Mouse (Mus musculus) natural killer cell, adult 2 months (primary cell): ENCODE data around the gene Chuk.

Source experiments
- DNase-seq, 2 experiments: peaks; one replicate each; pipeline ENCODE4 v3.0.0; 2022; ENCODE audit warnings: low spot score in 2 of 2

The Chuk gene

GRCm38 (mm10) chr19:44107661-44108521 lies 611 bp upstream of the Chuk start:
- no peak for DNase-seq

GRCm38 (mm10) chr19:44104393-44104792 lies 2.9 kb downstream of the Chuk start:
- no peak for DNase-seq

GRCm38 (mm10) chr19:44103001-44103400 lies 4.3 kb downstream of the Chuk start:
- no peak for DNase-seq

GRCm38 (mm10) chr19:44100840-44101239 lies 6.4 kb downstream of the Chuk start:
- no peak for DNase-seq

DNA sequence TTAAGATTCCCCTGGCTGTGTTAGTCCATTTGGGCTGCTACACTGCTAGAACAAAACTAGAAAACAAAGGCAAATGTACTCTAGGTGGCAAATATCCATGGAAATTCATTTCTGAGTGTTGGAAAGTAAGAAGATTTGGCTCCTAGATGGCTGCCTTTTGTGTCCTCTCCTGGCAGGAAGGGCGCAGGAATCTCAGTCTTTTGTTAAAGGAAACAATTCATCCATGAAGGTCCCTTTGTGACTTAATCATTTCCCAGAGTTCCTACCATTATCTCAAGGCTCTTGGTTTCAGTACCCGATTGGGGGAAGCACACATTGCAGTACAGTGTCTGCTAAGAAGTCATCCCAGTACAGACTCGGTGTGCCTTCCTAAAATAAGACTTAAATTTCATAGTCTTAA lies 21.0 kb downstream of the Chuk start:
- DNase-seq: no peak

DNA sequence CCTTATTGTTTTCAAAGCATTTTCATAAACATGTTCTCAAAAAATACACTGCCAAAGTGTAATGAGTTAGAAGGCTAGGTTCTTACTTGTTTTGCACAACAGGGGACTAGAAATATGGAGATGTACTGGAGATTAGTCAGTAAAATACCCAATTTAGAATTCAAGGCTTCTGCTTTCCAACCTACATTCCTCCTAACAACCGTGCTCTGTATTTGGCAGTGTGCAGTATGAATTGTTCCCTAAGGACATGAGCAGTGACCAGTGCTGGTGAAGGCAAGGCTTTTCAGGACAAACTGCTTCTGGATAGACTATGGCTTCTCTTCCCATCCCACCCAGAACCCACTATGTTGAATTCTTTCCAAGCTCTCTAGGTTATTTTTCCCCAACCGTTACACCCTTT lies 26.4 kb downstream of the Chuk start:
- no peak for DNase-seq

DNA sequence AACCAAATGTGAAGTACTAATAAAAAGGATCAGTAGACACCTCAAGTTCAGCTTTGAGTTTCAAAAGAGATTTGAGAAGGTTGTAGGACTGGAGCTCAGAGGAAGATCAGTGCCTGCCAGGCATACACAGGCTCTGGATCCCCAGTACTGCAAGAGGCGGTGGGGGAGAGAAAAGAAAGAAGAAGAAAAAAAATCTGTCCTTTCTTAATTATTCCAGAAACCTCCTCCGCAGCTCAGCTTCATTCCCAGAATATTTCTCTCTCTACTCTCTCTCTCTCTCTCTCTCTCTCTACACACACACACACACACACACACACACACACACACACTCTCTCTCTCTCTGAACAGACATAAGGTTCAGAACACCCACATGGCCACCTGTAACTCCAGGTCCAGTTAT lies 27.3 kb downstream of the Chuk start:
- DNase-seq: no peak

GRCm38 (mm10) chr19:44077024-44077423 lies 30.3 kb downstream of the Chuk start:
- DNase-seq: no peak

DNA sequence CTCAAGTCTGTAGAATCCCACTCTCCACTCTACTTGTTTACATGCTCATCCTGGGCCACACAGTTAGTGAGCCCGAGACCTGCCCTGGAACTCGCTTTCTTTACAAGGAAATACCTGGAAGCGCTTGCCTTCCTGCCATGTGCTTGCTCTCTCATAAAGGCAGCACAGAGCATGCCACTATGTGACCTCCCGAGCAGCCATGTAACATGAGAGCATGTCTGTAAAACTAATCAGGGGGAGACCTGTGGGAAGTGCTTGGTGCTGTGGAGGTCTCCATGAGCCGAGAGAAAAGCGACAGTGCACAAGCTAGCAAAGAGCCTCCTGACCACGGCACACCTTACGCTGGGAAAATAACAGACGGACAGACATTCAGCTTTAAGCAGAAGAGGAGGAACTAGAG lies 30.8 kb downstream of the Chuk start:
- no peak for DNase-seq

- no peak for DNase-seq
These were observed 32.3 kb downstream of the Chuk start for GRCm38 (mm10) chr19:44074986-44075385.

DNA sequence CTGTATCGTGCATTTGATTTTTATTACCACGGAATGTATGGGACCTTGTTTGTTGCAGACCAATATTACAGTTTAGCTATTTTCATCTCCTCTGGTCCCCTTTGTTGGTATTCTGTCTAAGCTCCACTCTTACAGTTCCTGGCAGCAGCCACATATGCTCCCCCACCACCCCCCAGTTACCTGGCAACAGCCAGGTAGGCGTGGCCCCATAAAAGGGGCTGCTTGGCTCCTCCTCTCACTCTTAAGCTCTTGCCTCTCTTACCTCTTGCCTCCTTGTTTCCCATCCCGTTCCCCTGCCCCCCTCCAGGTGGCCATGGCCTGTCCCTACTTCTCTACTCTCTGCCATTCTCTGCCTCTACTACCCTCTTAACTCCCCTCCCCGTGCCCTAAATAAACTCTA lies 36.1 kb downstream of the Chuk start:
- DNase-seq: no peak

GRCm38 (mm10) chr19:44069914-44070232 lies 37.4 kb downstream of the Chuk start:
- DNase-seq: no peak

DNA sequence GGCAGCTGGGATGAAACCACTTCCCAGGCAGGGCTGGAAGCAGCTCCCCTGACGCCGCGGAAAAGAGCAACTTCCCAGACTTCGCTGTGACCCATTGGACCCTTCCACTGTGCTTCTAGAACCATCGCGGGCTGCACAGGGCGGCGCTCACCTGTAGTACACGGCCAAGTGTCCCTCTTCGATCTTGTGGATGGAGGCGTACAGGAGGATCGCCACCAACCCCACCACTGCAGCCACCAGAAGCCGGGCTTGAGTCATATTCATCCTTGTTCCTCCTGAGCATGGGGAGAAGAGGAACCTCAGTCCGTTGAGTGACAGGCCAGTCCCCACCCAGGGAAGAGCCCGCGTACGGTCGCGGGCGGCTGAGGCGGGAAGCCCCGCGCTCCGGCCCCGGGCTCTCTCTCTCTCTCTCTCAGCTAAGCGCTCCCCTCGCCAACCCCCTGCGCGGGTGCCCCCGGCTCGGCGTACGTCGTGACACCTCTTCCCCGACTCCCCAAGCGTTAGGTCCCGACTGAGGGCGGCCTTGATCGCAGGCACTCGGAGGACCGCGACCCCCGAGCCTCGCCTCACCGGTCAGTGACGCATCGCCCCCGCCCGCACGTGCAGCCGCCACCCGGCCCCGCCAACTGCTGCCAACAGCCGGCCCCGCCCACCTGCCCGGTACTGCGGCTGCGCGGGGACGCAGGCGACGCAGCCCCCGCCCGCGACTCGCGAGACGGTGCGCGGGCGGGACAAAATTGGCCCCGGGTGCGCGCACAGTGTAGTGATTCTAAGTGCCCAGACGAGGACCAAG lies 38.0 kb downstream of the Chuk start, which contains the start of gene Erlin1:
Gene Erlin1 (minus strand): TSS at position 665 of the 793 bp plus-strand sequence.
- peak; percentile 67 to 80 for DNase-seq

DNA sequence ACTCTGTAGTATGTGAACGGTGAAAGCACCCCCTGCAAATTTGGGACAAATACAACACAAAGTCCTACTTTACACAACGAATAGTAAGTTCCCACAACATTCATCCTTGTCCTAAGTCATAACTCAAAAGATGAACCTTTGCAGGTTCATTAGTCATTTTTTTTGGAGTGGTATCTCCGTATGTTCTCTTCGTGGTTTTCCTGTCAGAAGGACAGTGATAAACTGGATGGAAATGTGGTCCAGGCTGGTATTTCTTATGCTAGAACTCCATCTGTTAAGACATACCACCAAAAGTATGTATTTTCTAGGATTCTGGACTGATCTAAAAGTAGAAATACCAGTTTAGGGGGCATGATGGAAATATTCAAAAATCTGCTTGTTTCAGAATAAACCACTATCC lies 39.0 kb downstream of the Chuk start:
- no peak for DNase-seq

- peak in 1 of 2 experiments; percentile 21 for DNase-seq
These were observed 39.8 kb downstream of the Chuk start for GRCm38 (mm10) chr19:44067323-44068049.

GRCm38 (mm10) chr19:44064734-44065133 lies 42.5 kb downstream of the Chuk start:
- DNase-seq: no peak

DNA sequence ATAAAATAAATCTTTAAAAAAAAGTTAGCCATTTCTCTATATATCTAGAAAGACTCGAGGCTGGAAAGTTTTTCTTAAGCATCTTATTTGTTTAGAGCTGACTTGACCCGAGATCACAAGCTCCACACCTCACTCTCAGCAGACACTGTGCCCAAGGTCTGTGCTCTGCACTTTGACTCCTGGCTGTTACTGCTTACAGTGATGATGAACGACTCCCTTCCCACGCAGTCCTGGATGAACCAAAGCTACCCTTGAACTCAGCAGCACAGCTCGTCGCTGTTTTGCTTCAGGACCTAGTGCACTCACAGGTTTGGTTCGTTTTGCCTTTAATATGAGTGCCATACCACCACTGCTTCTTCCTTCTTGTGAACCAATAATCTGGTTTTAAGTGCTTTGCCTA lies 43.5 kb downstream of the Chuk start:
- DNase-seq: no peak

GRCm38 (mm10) chr19:44060226-44060625 lies 47.1 kb downstream of the Chuk start:
- no peak for DNase-seq

DNA sequence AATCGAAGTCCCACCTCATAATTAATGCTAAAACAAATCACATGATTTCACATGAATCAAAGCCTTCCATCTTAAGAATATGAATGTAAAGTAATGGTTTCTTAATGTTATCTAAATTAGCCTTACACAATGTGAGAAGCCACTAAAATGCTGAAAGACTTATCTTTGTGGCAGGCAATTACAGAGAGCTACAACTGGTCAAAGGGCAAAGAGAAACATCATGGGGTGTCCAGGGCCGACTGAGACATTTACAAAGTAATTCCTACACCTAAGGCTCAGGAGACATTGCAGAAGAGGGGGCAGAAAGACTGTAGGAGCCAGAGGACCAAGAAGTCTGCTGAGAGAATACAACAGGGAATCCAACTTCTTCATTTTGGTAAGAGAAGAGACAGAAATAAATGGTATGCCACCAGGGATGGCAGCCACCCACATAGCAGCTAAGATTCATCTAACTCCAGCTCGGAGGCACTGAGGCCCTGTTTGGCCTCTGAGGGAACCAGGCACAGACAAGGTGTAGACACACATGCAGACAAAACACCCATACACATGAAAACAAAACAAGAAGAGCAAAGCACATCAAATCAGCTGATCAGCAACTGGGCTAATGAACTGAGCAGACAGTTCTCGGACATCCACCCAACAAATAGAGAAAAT lies 52.0 kb downstream of the Chuk start:
- no peak for DNase-seq

DNA sequence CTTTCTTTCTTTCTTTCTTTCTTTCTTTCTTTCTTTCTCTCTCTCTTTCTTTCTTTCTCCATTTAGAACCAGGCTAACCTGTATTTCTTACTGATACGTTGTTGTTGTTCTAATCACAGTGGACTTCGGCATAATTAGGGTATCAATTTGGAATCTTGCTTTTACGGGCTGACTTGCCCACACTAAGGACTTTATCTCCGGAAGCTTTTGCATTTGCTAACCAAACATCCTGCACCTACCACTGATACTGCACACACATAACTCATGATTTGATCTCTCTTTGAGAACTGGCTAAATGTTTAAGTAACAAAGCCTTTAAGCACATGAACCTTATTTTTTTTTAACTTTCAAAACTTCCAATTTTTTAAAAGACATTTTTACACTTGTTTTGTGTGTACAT lies 56.9 kb downstream of the Chuk start:
- no peak for DNase-seq

DNA sequence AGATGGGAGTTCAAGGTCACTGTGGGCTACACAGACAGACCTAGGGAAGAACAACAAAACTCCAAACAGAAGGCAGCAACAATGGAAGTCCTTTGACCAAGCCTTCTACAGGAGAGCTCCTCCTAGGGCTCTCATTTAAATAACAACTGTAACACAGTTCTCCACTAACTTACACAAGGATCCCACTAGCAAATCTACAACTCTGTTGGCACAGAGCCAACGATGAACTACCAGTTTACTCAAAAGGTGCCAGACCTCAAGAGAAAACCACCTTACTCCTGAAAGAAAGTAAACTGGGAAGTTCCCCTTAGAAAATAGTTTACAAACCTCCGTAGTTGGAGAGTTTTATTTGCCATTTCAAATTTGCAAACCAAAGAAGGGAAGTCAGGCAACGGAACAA lies 58.0 kb downstream of the Chuk start:
- DNase-seq: no peak

DNA sequence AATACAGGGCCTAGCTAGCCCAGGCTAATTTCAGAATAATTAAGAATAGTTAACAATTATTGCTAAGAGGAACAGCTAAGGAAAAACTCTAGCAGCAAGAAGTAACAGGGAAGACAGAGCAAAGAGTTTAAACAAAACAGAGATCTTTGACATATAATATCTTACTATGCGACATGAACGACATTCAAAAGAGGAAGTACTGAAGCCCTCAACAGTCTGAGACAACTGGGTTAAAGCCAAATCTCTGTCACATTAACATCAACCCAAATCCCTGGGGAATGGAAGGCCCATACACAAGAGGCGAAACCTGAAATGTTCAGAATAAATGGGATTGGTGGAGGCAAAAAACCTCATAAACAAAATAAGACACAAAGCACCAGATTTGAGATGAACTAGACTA lies 61.4 kb downstream of the Chuk start:
- no peak for DNase-seq
